Mouse (Mus musculus): ENCODE measurements around the gene 4933415A04Rik. TPM values are rescaled to one million over a fixed set of nuclear protein-coding genes. Genes with fewer than 3 reads are reported as not detected.
A peak's percentile ranks its signal among the peaks of the same experiment; 100 is the strongest.

Gene 4933415A04Rik
- polyA plus RNA-seq, 1 experiment: 1.2 TPM

- no peak overlapping the region for H3K9ac ChIP-seq (ENCODE audit: low read depth, poor library complexity, severe bottlenecking)
- no peak for TF ChIP-seq CTCF (IDR thresholded peaks at IDR 0.05; ENCODE audit: low read depth, low read length)
- no peak for TF ChIP-seq EP300 (IDR thresholded peaks at IDR 0.05; ENCODE audit: insufficient read depth, low read depth, low read length)
- no peak overlapping the region for H3K27ac ChIP-seq (ENCODE audit: insufficient read depth, low read length)
- H3K36me3 ChIP-seq (ENCODE audit: control insufficient read depth, insufficient read depth, low read length, poor library complexity, severe bottlenecking): no peaks in the 10 kb centered on the region
- no peak overlapping the region for H3K4me3 ChIP-seq (ENCODE audit: low read depth, low read length)
- H3K9me3 ChIP-seq (replicated peaks; ENCODE audit: control insufficient read depth, insufficient read depth, low read length, poor library complexity, severe bottlenecking): no peaks in the 10 kb centered on the region
- H3K27me3 ChIP-seq (ENCODE audit: control insufficient read depth, insufficient read depth, low read length, poor library complexity, severe bottlenecking): no peaks in the 10 kb centered on the region
- no peaks in the 10 kb centered on the region for H3K4me1 ChIP-seq (ENCODE audit: control insufficient read depth, insufficient read depth, low read length)
These were observed 19.0 kb downstream of the 4933415A04Rik start for GRCm38 (mm10) chr11:43605859-43606258.

- Histone ChIP-seq H3K4me3 (ENCODE audit: low read depth, low read length) (no peak overlapping the region), H3K9ac (ENCODE audit: low read depth, poor library complexity, severe bottlenecking) (no peak overlapping the region), H3K9me3 (replicated peaks; ENCODE audit: control insufficient read depth, insufficient read depth, low read length, poor library complexity, severe bottlenecking) (no peaks in the 10 kb centered on the region), H3K27ac (ENCODE audit: insufficient read depth, low read length) (no peak overlapping the region), H3K4me1 (ENCODE audit: control insufficient read depth, insufficient read depth, low read length) (no peaks in the 10 kb centered on the region), H3K27me3 (ENCODE audit: control insufficient read depth, insufficient read depth, low read length, poor library complexity, severe bottlenecking) (no peaks in the 10 kb centered on the region), H3K36me3 (ENCODE audit: control insufficient read depth, insufficient read depth, low read length, poor library complexity, severe bottlenecking) (no peaks in the 10 kb centered on the region)
- TF ChIP-seq CTCF (IDR thresholded peaks at IDR 0.05; ENCODE audit: low read depth, low read length): no peak
- no peak for TF ChIP-seq EP300 (IDR thresholded peaks at IDR 0.05; ENCODE audit: insufficient read depth, low read depth, low read length)
- TF ChIP-seq POLR2A (IDR thresholded peaks at IDR 0.05; ENCODE audit: insufficient read depth, low read length): no peak
These were observed 21.6 kb downstream of the 4933415A04Rik start for GRCm38 (mm10) chr11:43608440-43608839.

- H3K4me1 ChIP-seq (ENCODE audit: control insufficient read depth, insufficient read depth, low read length): no peaks in the 10 kb centered on the region
- H3K27me3 ChIP-seq (ENCODE audit: control insufficient read depth, insufficient read depth, low read length, poor library complexity, severe bottlenecking): no peaks in the 10 kb centered on the region
- no peak overlapping the region for H3K4me3 ChIP-seq (ENCODE audit: low read depth, low read length)
- H3K27ac ChIP-seq (ENCODE audit: insufficient read depth, low read length): no peak overlapping the region
- TF ChIP-seq POLR2A (IDR thresholded peaks at IDR 0.05; ENCODE audit: insufficient read depth, low read length) (no peak), EP300 (IDR thresholded peaks at IDR 0.05; ENCODE audit: insufficient read depth, low read depth, low read length) (no peak), CTCF (IDR thresholded peaks at IDR 0.05; ENCODE audit: low read depth, low read length) (no peak)
- H3K36me3 ChIP-seq (ENCODE audit: control insufficient read depth, insufficient read depth, low read length, poor library complexity, severe bottlenecking): no peaks in the 10 kb centered on the region
- H3K9ac ChIP-seq (ENCODE audit: low read depth, poor library complexity, severe bottlenecking): no peak overlapping the region
- no peaks in the 10 kb centered on the region for H3K9me3 ChIP-seq (replicated peaks; ENCODE audit: control insufficient read depth, insufficient read depth, low read length, poor library complexity, severe bottlenecking)
These were observed 23.3 kb downstream of the 4933415A04Rik start for GRCm38 (mm10) chr11:43610006-43610661.

GRCm38 (mm10) chr11:43610662-43611033 is 23.8 kb downstream of the 4933415A04Rik start:
- no peak overlapping the region for H3K27ac ChIP-seq (ENCODE audit: insufficient read depth, low read length)
- no peak overlapping the region for H3K4me3 ChIP-seq (ENCODE audit: low read depth, low read length)
- TF ChIP-seq POLR2A (IDR thresholded peaks at IDR 0.05; ENCODE audit: insufficient read depth, low read length): no peak
- TF ChIP-seq CTCF (IDR thresholded peaks at IDR 0.05; ENCODE audit: low read depth, low read length): no peak
- TF ChIP-seq EP300 (IDR thresholded peaks at IDR 0.05; ENCODE audit: insufficient read depth, low read depth, low read length): no peak
- H3K27me3 ChIP-seq (ENCODE audit: control insufficient read depth, insufficient read depth, low read length, poor library complexity, severe bottlenecking): no peaks in the 10 kb centered on the region
- no peaks in the 10 kb centered on the region for H3K36me3 ChIP-seq (ENCODE audit: control insufficient read depth, insufficient read depth, low read length, poor library complexity, severe bottlenecking)
- H3K9ac ChIP-seq (ENCODE audit: low read depth, poor library complexity, severe bottlenecking): no peak overlapping the region
- H3K9me3 ChIP-seq (replicated peaks; ENCODE audit: control insufficient read depth, insufficient read depth, low read length, poor library complexity, severe bottlenecking): no peaks in the 10 kb centered on the region
- H3K4me1 ChIP-seq (ENCODE audit: control insufficient read depth, insufficient read depth, low read length): no peaks in the 10 kb centered on the region

GRCm38 (mm10) chr11:43612834-43613488 is 26.1 kb downstream of the 4933415A04Rik start:
- Histone ChIP-seq H3K36me3 (ENCODE audit: control insufficient read depth, insufficient read depth, low read length, poor library complexity, severe bottlenecking) (no peaks in the 10 kb centered on the region), H3K9ac (ENCODE audit: low read depth, poor library complexity, severe bottlenecking) (peak overlapping the region; percentile 5; the same call in 1 of the 2 replicates), H3K27me3 (ENCODE audit: control insufficient read depth, insufficient read depth, low read length, poor library complexity, severe bottlenecking) (no peaks in the 10 kb centered on the region)

GRCm38 (mm10) chr11:43617924-43618323 is 31.1 kb downstream of the 4933415A04Rik start:
- Histone ChIP-seq H3K4me1 (ENCODE audit: control insufficient read depth, insufficient read depth, low read length) (peaks cover 10% of the 10 kb centered on the region), H3K9ac (ENCODE audit: low read depth, poor library complexity, severe bottlenecking) (no peak overlapping the region), H3K36me3 (ENCODE audit: control insufficient read depth, insufficient read depth, low read length, poor library complexity, severe bottlenecking) (no peaks in the 10 kb centered on the region), H3K4me3 (ENCODE audit: low read depth, low read length) (peak overlapping the region; percentile 3; the same call in 1 of the 2 replicates), H3K9me3 (replicated peaks; ENCODE audit: control insufficient read depth, insufficient read depth, low read length, poor library complexity, severe bottlenecking) (no peaks in the 10 kb centered on the region), H3K27me3 (ENCODE audit: control insufficient read depth, insufficient read depth, low read length, poor library complexity, severe bottlenecking) (no peaks in the 10 kb centered on the region), H3K27ac (ENCODE audit: insufficient read depth, low read length) (no peak overlapping the region)
- TF ChIP-seq CTCF (IDR thresholded peaks at IDR 0.05; ENCODE audit: low read depth, low read length) (no peak), POLR2A (IDR thresholded peaks at IDR 0.05; ENCODE audit: insufficient read depth, low read length) (no peak), EP300 (IDR thresholded peaks at IDR 0.05; ENCODE audit: insufficient read depth, low read depth, low read length) (no peak)

More at GRCm38 (mm10) chr11:43612834-43613488, 26.1 kb downstream of the 4933415A04Rik start:
- H3K9me3 ChIP-seq (replicated peaks; ENCODE audit: control insufficient read depth, insufficient read depth, low read length, poor library complexity, severe bottlenecking): no peaks in the 10 kb centered on the region
- H3K4me3 ChIP-seq (ENCODE audit: low read depth, low read length): no peak overlapping the region
- H3K4me1 ChIP-seq (ENCODE audit: control insufficient read depth, insufficient read depth, low read length): peaks cover 2% of the 10 kb centered on the region
- TF ChIP-seq CTCF (IDR thresholded peaks at IDR 0.05; ENCODE audit: low read depth, low read length) (peak; percentile 75), EP300 (IDR thresholded peaks at IDR 0.05; ENCODE audit: insufficient read depth, low read depth, low read length) (0 out of 2 replicates have a peak, but pooled peaks have one; percentile 29), POLR2A (IDR thresholded peaks at IDR 0.05; ENCODE audit: insufficient read depth, low read length) (no peak)
- H3K27ac ChIP-seq (ENCODE audit: insufficient read depth, low read length): no peak overlapping the region
